Comparison of ENCODE assay signal across 8 mouse cellular contexts in genomic region chr7:127020491-127020890, GRCm38 (mm10). TPM values are rescaled to one million over a fixed set of nuclear protein-coding genes. Genes with fewer than 3 reads are reported as not detected.
A peak's percentile ranks its signal among the peaks of the same experiment; 100 is the strongest.
DNase-seq lines count a peak whose midpoint lies in the region; ATAC-seq and TF ChIP-seq lines count a peak whose summit lies in the region.

No protein-coding gene starts in this region.

- intact Hi-C loops in left cerebral cortex, postnatal 14 days (cut with DNase I): no loop called here

- TF ChIP-seq EP300 in lung, postnatal 0 days (IDR thresholded peaks at IDR 0.05): no peak

- H3K36me3 ChIP-seq in lung, postnatal 0 days (ENCODE audit: insufficient read depth, low read length): no peaks in the 10 kb centered on the region; the same call in 1 of the 2 replicates
- peaks cover 37% of the 10 kb centered on the region for H3K36me3 ChIP-seq in limb, embryonic 13.5 days
- peaks cover 19% of the 10 kb centered on the region for H3K36me3 ChIP-seq in stomach, embryonic 15.5 days

- peak overlapping the region; percentile 26 for H3K4me3 ChIP-seq in lung, postnatal 0 days (ENCODE audit: low read depth, low read length)
- H3K4me3 ChIP-seq in limb, embryonic 13.5 days: peak overlapping the region; percentile 66
- peak overlapping the region; percentile 54 for H3K4me3 ChIP-seq in stomach, embryonic 15.5 days (replicated peaks)

- no peaks in the 10 kb centered on the region for H3K9me3 ChIP-seq in lung, postnatal 0 days (ENCODE audit: low read length)
- H3K9me3 ChIP-seq in limb, embryonic 13.5 days: no peaks in the 10 kb centered on the region
- no peaks in the 10 kb centered on the region for H3K9me3 ChIP-seq in stomach, embryonic 15.5 days

- DNase-seq in cerebellum, adult 9-10 months: peak; percentile 75
- no peak for DNase-seq in cerebellum, postnatal 4 days (ENCODE audit: low spot score in 2 of 2)
- no peak for DNase-seq in lung, postnatal 0 days (ENCODE audit: low spot score)
- DNase-seq in lung, postnatal 36 days: no peak
- DNase-seq in left cerebral cortex, postnatal 14 days (ENCODE audit: low spot score in 2 of 2): no peak
- no peak for DNase-seq in c-Kit-positive CD71-positive TER-119-positive erythroid progenitor cells, embryonic 14.5 days (ENCODE audit: low spot score)

- ATAC-seq in lung, postnatal 0 days: no peak
- no peak for ATAC-seq in limb, embryonic 13.5 days (ENCODE audit: low FRiP score, low read depth)
- no peak for ATAC-seq in stomach, embryonic 15.5 days (ENCODE audit: insufficient read depth, low FRiP score, low read depth)

- H3K4me2 ChIP-seq in lung, postnatal 0 days (replicated peaks; ENCODE audit: low read depth, low read length): peak overlapping the region; percentile 66
- peak overlapping the region; percentile 98 for H3K4me2 ChIP-seq in limb, embryonic 13.5 days (replicated peaks)
- H3K4me2 ChIP-seq in stomach, embryonic 15.5 days: peak overlapping the region; percentile 85

- 0 out of 2 replicates have a peak overlapping the region, but pooled peaks have one; percentile 20 for H3K9ac ChIP-seq in lung, postnatal 0 days (replicated peaks; ENCODE audit: low read depth)
- peak overlapping the region; percentile 86 for H3K9ac ChIP-seq in limb, embryonic 13.5 days
- H3K9ac ChIP-seq in stomach, embryonic 15.5 days: peak overlapping the region; percentile 42; the same call in 1 of the 2 replicates

- peak overlapping the region; percentile 26; the same call in 1 of the 2 replicates for H3K27ac ChIP-seq in lung, postnatal 0 days (ENCODE audit: low read length)
- peak overlapping the region; percentile 82 for H3K27ac ChIP-seq in limb, embryonic 13.5 days
- H3K27ac ChIP-seq in stomach, embryonic 15.5 days: peak overlapping the region; percentile 86

- H3K27me3 ChIP-seq in lung, postnatal 0 days (replicated peaks; ENCODE audit: insufficient read depth, low read length): no peaks in the 10 kb centered on the region
- no peaks in the 10 kb centered on the region for H3K27me3 ChIP-seq in limb, embryonic 13.5 days
- H3K27me3 ChIP-seq in stomach, embryonic 15.5 days (replicated peaks): no peaks in the 10 kb centered on the region

- TF ChIP-seq CTCF in lung, postnatal 0 days (IDR thresholded peaks at IDR 0.05): no peak

- H3K4me1 ChIP-seq in lung, postnatal 0 days (ENCODE audit: insufficient read depth, low read depth, low read length): peaks cover 25% of the 10 kb centered on the region; the same call in 1 of the 2 replicates
- H3K4me1 ChIP-seq in limb, embryonic 13.5 days: peaks cover 81% of the 10 kb centered on the region
- peaks cover 74% of the 10 kb centered on the region for H3K4me1 ChIP-seq in stomach, embryonic 15.5 days

- WGBS in lung, postnatal 0 days: 25% methylated on average over 5 of the region's 5 CpGs
- 33% methylated on average over 5 of the region's 5 CpGs for WGBS in limb, embryonic 13.5 days
- 26% methylated on average over 5 of the region's 5 CpGs for WGBS in stomach, embryonic 15.5 days

RNA-seq across cellular contexts. Expression of gene Gm42742, which starts 0.4 kb away (rescaled TPM):
- 28.5 and 29.3 TPM in 2 replicates for polyA plus RNA-seq in lung, postnatal 0 days (2015; fragmentation: Nextera tagmentation; extraction: Ambion mirVana)
- 52.2 and 64.8 TPM in 2 replicates for polyA plus RNA-seq in limb, embryonic 13.5 days (2015; fragmentation: Nextera tagmentation; extraction: Ambion mirVana)
- 25.0 and 63.8 TPM in 2 replicates for polyA plus RNA-seq in stomach, embryonic 15.5 days (2015; fragmentation: Nextera tagmentation; extraction: Ambion mirVana)
- 10 to 100 TPM; 33.6 to 43.7 TPM for total RNA-seq in left cerebral cortex, postnatal 14 days (2021)

RNA-seq across cellular contexts. Expression of gene Prrt2, which starts 0.5 kb away (rescaled TPM):
- polyA plus RNA-seq in lung, postnatal 0 days (2015; fragmentation: Nextera tagmentation; extraction: Ambion mirVana): 1.0 and 1.3 TPM in 2 replicates
- polyA plus RNA-seq in limb, embryonic 13.5 days (2015; fragmentation: Nextera tagmentation; extraction: Ambion mirVana): 6.9 and 10.4 TPM in 2 replicates
- 5.9 and 8.1 TPM in 2 replicates for polyA plus RNA-seq in stomach, embryonic 15.5 days (2015; fragmentation: Nextera tagmentation; extraction: Ambion mirVana)
- 100 to 1,000 TPM; 165 to 186 TPM for total RNA-seq in left cerebral cortex, postnatal 14 days (2021)

RNA-seq across cellular contexts. Expression of gene Pagr1a, which starts 3.3 kb away (rescaled TPM):
- 20.7 and 28.3 TPM in 2 replicates for polyA plus RNA-seq in lung, postnatal 0 days (2015; fragmentation: Nextera tagmentation; extraction: Ambion mirVana)
- polyA plus RNA-seq in limb, embryonic 13.5 days (2015; fragmentation: Nextera tagmentation; extraction: Ambion mirVana): 48.2 and 70.2 TPM in 2 replicates
- polyA plus RNA-seq in stomach, embryonic 15.5 days (2015; fragmentation: Nextera tagmentation; extraction: Ambion mirVana): 33.1 and 62.5 TPM in 2 replicates
- total RNA-seq in left cerebral cortex, postnatal 14 days (2021): 10 to 100 TPM; 14.5 to 19.3 TPM

RNA-seq across cellular contexts. Expression of gene Pagr1b, which starts 4.2 kb away (rescaled TPM):
- polyA plus RNA-seq in lung, postnatal 0 days (2015; fragmentation: Nextera tagmentation; extraction: Ambion mirVana): 1.00 and 1.1 TPM in 2 replicates
- polyA plus RNA-seq in limb, embryonic 13.5 days (2015; fragmentation: Nextera tagmentation; extraction: Ambion mirVana): 0.31 TPM in 1 of 2 replicates, not detected in the other
- 1.0 TPM in 1 of 2 replicates, not detected in the other for polyA plus RNA-seq in stomach, embryonic 15.5 days (2015; fragmentation: Nextera tagmentation; extraction: Ambion mirVana)
- total RNA-seq in left cerebral cortex, postnatal 14 days (2021): not detected

RNA-seq across cellular contexts. Expression of gene Mvp, which starts 6.1 kb away (rescaled TPM):
- 44.6 and 50.3 TPM in 2 replicates for polyA plus RNA-seq in lung, postnatal 0 days (2015; fragmentation: Nextera tagmentation; extraction: Ambion mirVana)
- 5.5 and 5.6 TPM in 2 replicates for polyA plus RNA-seq in limb, embryonic 13.5 days (2015; fragmentation: Nextera tagmentation; extraction: Ambion mirVana)
- 27.2 and 29.1 TPM in 2 replicates for polyA plus RNA-seq in stomach, embryonic 15.5 days (2015; fragmentation: Nextera tagmentation; extraction: Ambion mirVana)
- 1 to 10 TPM; 4.9 to 5.1 TPM for total RNA-seq in left cerebral cortex, postnatal 14 days (2021)

Comparison
In these comparisons a context has a peak if more than half of its experiments do, and no peak if none do; other contexts are left out.
1. H3K27ac ChIP-seq: peak in every context shown above with its lines; median percentile 86 in stomach, embryonic 15.5 days; 82 in limb, embryonic 13.5 days; 26 in lung, postnatal 0 days.
2. H3K9ac ChIP-seq: peak in every context shown above with its lines; median percentile 86 in limb, embryonic 13.5 days; 42 in stomach, embryonic 15.5 days; 20 in lung, postnatal 0 days.